Mouse (Mus musculus): ENCODE data around the gene Ush2a.

Ush2a gene

GRCm38 (mm10) chr1:188537021-188537420, 275.2 kb downstream of the Ush2a start:
- DNase-seq (ENCODE audit: extremely low read depth, insufficient read length, low spot score), result no peak

- no peak for DNase-seq (ENCODE audit: extremely low read depth, insufficient read length, low spot score)
Observed at GRCm38 (mm10) chr1:188539621-188540020, 277.8 kb downstream of the Ush2a start.

GRCm38 (mm10) chr1:188541492-188541891, 279.7 kb downstream of the Ush2a start:
- DNase-seq (ENCODE audit: extremely low read depth, insufficient read length, low spot score), result no peak

GRCm38 (mm10) chr1:188543364-188543763, 281.5 kb downstream of the Ush2a start:
- DNase-seq (ENCODE audit: extremely low read depth, insufficient read length, low spot score), result no peak

- DNase-seq (ENCODE audit: extremely low read depth, insufficient read length, low spot score), result no peak
Observed at GRCm38 (mm10) chr1:188549686-188550085, 287.9 kb downstream of the Ush2a start.

GRCm38 (mm10) chr1:188551802-188552201, 290.0 kb downstream of the Ush2a start:
- DNase-seq (ENCODE audit: extremely low read depth, insufficient read length, low spot score), result no peak

- DNase-seq (ENCODE audit: extremely low read depth, insufficient read length, low spot score), result no peak
Observed at GRCm38 (mm10) chr1:188558911-188559310, 297.1 kb downstream of the Ush2a start.

GRCm38 (mm10) chr1:188566229-188566628, 304.4 kb downstream of the Ush2a start:
- DNase-seq (ENCODE audit: extremely low read depth, insufficient read length, low spot score), result no peak

GRCm38 (mm10) chr1:188567486-188567885, 305.7 kb downstream of the Ush2a start:
- no peak for DNase-seq (ENCODE audit: extremely low read depth, insufficient read length, low spot score)

GRCm38 (mm10) chr1:188568295-188568961, 306.6 kb downstream of the Ush2a start:
- DNase-seq (ENCODE audit: extremely low read depth, insufficient read length, low spot score), result no peak

- no peak for DNase-seq (ENCODE audit: extremely low read depth, insufficient read length, low spot score)
Observed at GRCm38 (mm10) chr1:188576246-188576747, 314.5 kb downstream of the Ush2a start.

GRCm38 (mm10) chr1:188577376-188577775, 315.6 kb downstream of the Ush2a start:
- no peak for DNase-seq (ENCODE audit: extremely low read depth, insufficient read length, low spot score)

- no peak for DNase-seq (ENCODE audit: extremely low read depth, insufficient read length, low spot score)
Observed at GRCm38 (mm10) chr1:188581136-188581535, 319.3 kb downstream of the Ush2a start.

- no peak for DNase-seq (ENCODE audit: extremely low read depth, insufficient read length, low spot score)
Observed at GRCm38 (mm10) chr1:188595251-188595650, 333.4 kb downstream of the Ush2a start.

GRCm38 (mm10) chr1:188598052-188598451, 336.2 kb downstream of the Ush2a start:
- DNase-seq (ENCODE audit: extremely low read depth, insufficient read length, low spot score), result no peak

- DNase-seq (ENCODE audit: extremely low read depth, insufficient read length, low spot score), result no peak
Observed at GRCm38 (mm10) chr1:188599134-188599533, 337.3 kb downstream of the Ush2a start.

- no peak for DNase-seq (ENCODE audit: extremely low read depth, insufficient read length, low spot score)
Observed at GRCm38 (mm10) chr1:188606450-188606849, 344.6 kb downstream of the Ush2a start.

GRCm38 (mm10) chr1:188616547-188616946, 354.7 kb downstream of the Ush2a start:
- DNase-seq (ENCODE audit: extremely low read depth, insufficient read length, low spot score), result no peak

GRCm38 (mm10) chr1:188633736-188634135, 371.9 kb downstream of the Ush2a start:
- no peak for DNase-seq (ENCODE audit: extremely low read depth, insufficient read length, low spot score)

- DNase-seq (ENCODE audit: extremely low read depth, insufficient read length, low spot score), result no peak
Observed at GRCm38 (mm10) chr1:188639666-188640065, 377.8 kb downstream of the Ush2a start.

GRCm38 (mm10) chr1:188643156-188643555, 381.3 kb downstream of the Ush2a start:
- no peak for DNase-seq (ENCODE audit: extremely low read depth, insufficient read length, low spot score)

GRCm38 (mm10) chr1:188653001-188653400, 391.2 kb downstream of the Ush2a start:
- no peak for DNase-seq (ENCODE audit: extremely low read depth, insufficient read length, low spot score)

GRCm38 (mm10) chr1:188656121-188656520, 394.3 kb downstream of the Ush2a start:
- DNase-seq (ENCODE audit: extremely low read depth, insufficient read length, low spot score), result no peak
